Mouse (Mus musculus): Measurements from ENCODE around the gene 9330182L06Rik.

- TF ChIP-seq POLR2A (IDR thresholded peaks at IDR 0.05; ENCODE audit: insufficient read depth, low read length) (no peak), CTCF (IDR thresholded peaks at IDR 0.05; ENCODE audit: low read depth, low read length) (no peak)
Observed at GRCm38 (mm10) chr5:9326863-9327262, 60.9 kb downstream of the 9330182L06Rik start.
